Mouse (Mus musculus) myocyte (in vitro differentiated cells): ENCODE measurements around the gene Tspan18. TPM values are rescaled to one million over a fixed set of nuclear protein-coding genes. Genes with fewer than 3 reads are reported as not detected.

Experiments used
- H3K27me3 ChIP-seq: one replicate; pipeline ENCODE4 v1.6.1; 2011; ENCODE audit not compliant: control insufficient read depth, insufficient read depth, insufficient read length
- H3K36me3 ChIP-seq: one replicate; pipeline ENCODE4 v1.6.1; 2011; ENCODE audit not compliant: control insufficient read depth, insufficient read depth
- H3K4me2 ChIP-seq: one replicate; pipeline ENCODE4 v1.6.1; 2011; ENCODE audit warnings: low read depth, control low read depth
- H3K4me3 ChIP-seq: one replicate; pipeline ENCODE4 v1.5.1; 2011; ENCODE audit warnings: mild to moderate bottlenecking, control low read depth, moderate library complexity
- H3K79me2 ChIP-seq: one replicate; pipeline ENCODE4 v1.6.1; 2011; ENCODE audit not compliant: control insufficient read depth, insufficient read depth
- H3ac ChIP-seq: one replicate; pipeline ENCODE4 v1.6.1; 2011; ENCODE audit not compliant: control insufficient read depth, insufficient read length
- CEBPB ChIP-seq: IDR thresholded peaks from 2 replicates; pipeline ENCODE4 v1.6.1; 2011; ENCODE audit warnings: mild to moderate bottlenecking, moderate library complexity; ENCODE audit not compliant: poor library complexity, insufficient read depth, severe bottlenecking
- E2F4 ChIP-seq: IDR thresholded peaks from one replicate; pipeline ENCODE4 v1.6.1; 2011; ENCODE audit warnings: mild to moderate bottlenecking, control low read depth, moderate library complexity; ENCODE audit not compliant: insufficient read depth
- MAX ChIP-seq: IDR thresholded peaks from one replicate; pipeline ENCODE4 v1.6.1; 2011; ENCODE audit warnings: low read depth, mild to moderate bottlenecking, control low read depth
- MYOD1 ChIP-seq, 3 experiments: IDR thresholded peaks; one replicate each; pipeline ENCODE4 v1.6.1; 2011; ENCODE audit warnings: control low read depth in 2 of 3, low read depth in 2 of 3, mild to moderate bottlenecking in 2 of 3, moderate library complexity in 1 of 3; ENCODE audit not compliant: insufficient read length in 2 of 3, control insufficient read depth in 1 of 3
- MYOG ChIP-seq, 3 experiments: IDR thresholded peaks; one replicate each; pipeline ENCODE4 v1.6.1; 2011; ENCODE audit warnings: control low read depth in 2 of 3, low read depth in 2 of 3, mild to moderate bottlenecking in 2 of 3; ENCODE audit not compliant: insufficient read length in 2 of 3, control insufficient read depth in 1 of 3, insufficient read depth in 1 of 3
- POLR2A ChIP-seq: IDR thresholded peaks from one replicate; pipeline ENCODE4 v1.6.1; 2011; ENCODE audit warnings: low read depth, mild to moderate bottlenecking, control low read depth, moderate library complexity; ENCODE audit not compliant: insufficient read length
- POLR2AphosphoS2 ChIP-seq: IDR thresholded peaks from one replicate; pipeline ENCODE4 v1.6.1; 2011; ENCODE audit warnings: low read depth, control low read depth; ENCODE audit not compliant: insufficient read length
- REST ChIP-seq: IDR thresholded peaks from one replicate; pipeline ENCODE4 v1.6.1; 2011; ENCODE audit warnings: mild to moderate bottlenecking, control low read depth, moderate library complexity; ENCODE audit not compliant: insufficient read depth, insufficient read length
- SRF ChIP-seq: IDR thresholded peaks from one replicate; pipeline ENCODE4 v1.6.1; 2011; ENCODE audit warnings: low read depth; ENCODE audit not compliant: control insufficient read depth, insufficient read length
- TCF12 ChIP-seq: IDR thresholded peaks from one replicate; pipeline ENCODE4 v1.6.1; 2011; ENCODE audit warnings: mild to moderate bottlenecking, control low read depth; ENCODE audit not compliant: poor library complexity, insufficient read depth, severe bottlenecking
- TCF3 ChIP-seq: IDR thresholded peaks from one replicate; pipeline ENCODE4 v1.6.1; 2011; ENCODE audit warnings: low read depth, control low read depth; ENCODE audit not compliant: insufficient read length
- USF1 ChIP-seq: IDR thresholded peaks from one replicate; pipeline ENCODE4 v1.6.1; 2011; ENCODE audit warnings: low read depth, mild to moderate bottlenecking, control low read depth, moderate library complexity
- polyA plus RNA-seq: library from polyadenylated mRNA; unstranded; fragments of >200 nt; fragmentation: generic; extraction: Trizol; gene quantifications from one replicate; pipeline ENCODE4 v1.2.1, GENCODE M21; 2012; ENCODE audit warnings: missing spikeins

Tspan18 gene
- polyA plus RNA-seq, 1 experiment: 0.02 TPM

DNA sequence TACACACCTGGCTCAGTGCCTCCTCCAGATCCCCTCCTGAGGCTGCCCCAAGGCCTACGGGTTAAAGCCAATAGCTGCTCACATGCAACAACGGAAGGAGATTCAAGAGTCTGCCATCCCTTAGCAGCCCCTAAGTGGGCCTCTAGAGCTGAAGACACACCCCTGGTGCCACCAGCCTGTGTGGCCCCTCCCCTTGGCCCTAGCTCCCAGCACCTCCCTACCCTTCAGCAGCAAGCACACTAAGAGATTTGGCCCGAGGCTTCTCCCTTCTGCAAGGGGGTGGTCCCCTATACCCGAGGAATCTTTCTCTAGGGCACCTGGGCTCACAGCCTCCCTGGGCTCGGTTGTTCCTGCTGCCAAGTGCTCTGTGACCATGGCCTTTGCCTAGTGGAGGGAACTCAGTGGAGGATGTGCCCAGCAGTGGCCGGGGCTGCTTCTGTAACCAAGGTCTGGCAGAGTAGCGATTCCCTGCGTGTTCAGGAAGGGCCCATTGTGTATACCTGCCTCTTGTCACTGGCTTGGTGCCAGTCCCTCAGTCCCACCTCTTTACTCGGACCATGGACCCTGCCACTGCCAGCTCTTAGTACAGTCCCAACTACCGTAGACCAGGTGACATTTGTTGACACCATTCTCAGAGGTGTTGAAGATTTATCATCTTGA lies 133.5 kb downstream of the Tspan18 start:
- H3K36me3 ChIP-seq: no peaks in the 10 kb centered on the region
- TF ChIP-seq E2F4 (no peak), CEBPB (no peak)
- no peak overlapping the region for H3K4me2 ChIP-seq
- no peak overlapping the region for H3K4me3 ChIP-seq
- H3K27me3 ChIP-seq: peaks cover 18% of the 10 kb centered on the region
- H3ac ChIP-seq: no peak overlapping the region
- no peaks in the 10 kb centered on the region for H3K79me2 ChIP-seq

DNA sequence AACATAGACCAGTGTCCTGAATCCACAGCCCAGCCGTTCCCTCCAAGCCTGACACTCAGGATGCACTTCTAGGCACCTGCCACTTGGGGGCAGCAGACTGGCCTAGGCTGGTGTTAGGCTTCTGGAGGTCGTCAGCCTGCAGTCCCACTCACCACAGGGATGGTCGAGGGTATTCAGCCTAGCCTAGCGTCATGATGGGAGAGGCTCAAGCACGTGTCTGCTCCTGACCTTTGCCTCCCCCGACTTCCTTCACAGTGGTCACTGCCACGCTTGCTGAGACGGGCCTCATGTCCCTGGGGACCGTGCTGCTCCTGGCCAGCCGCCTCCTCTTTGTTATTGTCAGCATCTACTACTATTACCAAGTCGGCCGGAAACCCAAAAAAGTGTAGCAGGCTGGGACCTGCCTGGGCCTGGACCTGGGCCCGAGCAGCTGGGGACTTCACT lies 134.8 kb downstream of the Tspan18 start:
- no peak overlapping the region for H3K4me3 ChIP-seq
- no peak for TF ChIP-seq REST
- TF ChIP-seq TCF12: no peak
- TF ChIP-seq TCF3: no peak
- TF ChIP-seq POLR2AphosphoS2: no peak
- no peak for TF ChIP-seq MYOG (IDR thresholded peaks at IDR 0.05; ENCODE audit: control insufficient read depth in 1 of 3, insufficient read depth in 1 of 3, insufficient read length in 2 of 3, low read depth in 2 of 3)
- no peak for TF ChIP-seq CEBPB
- no peak for TF ChIP-seq MAX
- no peak for TF ChIP-seq POLR2A
- no peak for TF ChIP-seq E2F4

DNA sequence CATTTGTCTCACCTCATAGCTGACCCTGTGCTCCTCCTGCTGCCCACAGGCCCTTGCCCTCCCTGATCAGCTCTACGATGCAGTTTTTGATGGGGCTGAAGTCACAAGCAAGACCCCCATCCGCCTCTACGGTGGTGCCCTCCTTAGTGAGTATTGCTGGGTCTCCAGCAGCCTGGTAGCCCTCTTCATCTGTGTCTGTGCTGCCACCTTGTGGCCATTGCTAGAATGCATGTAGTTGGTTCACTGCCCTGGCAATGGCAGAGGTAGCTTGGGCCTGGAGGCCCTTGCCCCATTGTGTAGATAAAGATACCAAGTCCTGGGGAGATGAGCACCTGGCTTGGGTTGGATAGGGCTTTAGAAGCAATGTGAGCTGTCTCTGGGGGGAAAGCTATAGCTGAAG lies 135.5 kb downstream of the Tspan18 start:
- Histone ChIP-seq H3ac (no peak overlapping the region), H3K4me2 (no peak overlapping the region), H3K36me3 (no peaks in the 10 kb centered on the region), H3K27me3 (peaks cover 11% of the 10 kb centered on the region), H3K79me2 (no peaks in the 10 kb centered on the region), H3K4me3 (no peak overlapping the region)
- TF ChIP-seq CEBPB (no peak), MYOG (IDR thresholded peaks at IDR 0.05; ENCODE audit: control insufficient read depth in 1 of 3, insufficient read depth in 1 of 3, insufficient read length in 2 of 3, low read depth in 2 of 3) (no peak), SRF (no peak), MYOD1 (IDR thresholded peaks at IDR 0.05; ENCODE audit: control insufficient read depth in 1 of 3, insufficient read length in 2 of 3, low read depth in 2 of 3) (no peak), TCF3 (no peak), MAX (no peak), POLR2AphosphoS2 (no peak), POLR2A (no peak), E2F4 (no peak), REST (no peak), TCF12 (no peak), USF1 (no peak)

More for the DNA sequence above, 134.8 kb downstream of the Tspan18 start:
- peaks cover 10% of the 10 kb centered on the region for H3K27me3 ChIP-seq
- H3K79me2 ChIP-seq: no peaks in the 10 kb centered on the region
- H3K36me3 ChIP-seq: no peaks in the 10 kb centered on the region
- H3K4me2 ChIP-seq: no peak overlapping the region
- no peak overlapping the region for H3ac ChIP-seq

DNA sequence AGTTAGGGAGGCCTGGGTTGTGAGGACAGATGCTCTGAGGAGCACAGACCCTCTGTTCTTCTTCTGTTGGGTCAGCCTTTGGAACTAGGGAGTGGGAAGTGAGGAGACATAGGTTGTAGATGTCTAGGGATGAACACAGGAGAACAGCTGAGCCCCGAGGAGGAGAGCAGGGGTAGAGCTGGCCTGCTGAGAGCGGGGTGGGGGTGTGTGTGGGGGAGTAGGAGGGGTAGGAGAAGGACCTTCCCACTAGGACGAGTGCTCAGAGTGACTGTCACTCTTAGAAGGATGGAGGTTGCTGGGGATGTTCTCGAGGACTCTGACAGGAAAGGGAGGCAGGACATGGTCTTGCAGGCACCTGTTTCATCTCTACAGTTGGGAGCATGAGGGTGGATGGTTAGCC lies 140.5 kb downstream of the Tspan18 start:
- H3K36me3 ChIP-seq: no peaks in the 10 kb centered on the region
- H3K4me2 ChIP-seq: no peak overlapping the region
- H3K4me3 ChIP-seq: no peak overlapping the region
- TF ChIP-seq REST (no peak), SRF (no peak)
- H3ac ChIP-seq: no peak overlapping the region
- H3K27me3 ChIP-seq: peaks cover 20% of the 10 kb centered on the region
- no peaks in the 10 kb centered on the region for H3K79me2 ChIP-seq

DNA sequence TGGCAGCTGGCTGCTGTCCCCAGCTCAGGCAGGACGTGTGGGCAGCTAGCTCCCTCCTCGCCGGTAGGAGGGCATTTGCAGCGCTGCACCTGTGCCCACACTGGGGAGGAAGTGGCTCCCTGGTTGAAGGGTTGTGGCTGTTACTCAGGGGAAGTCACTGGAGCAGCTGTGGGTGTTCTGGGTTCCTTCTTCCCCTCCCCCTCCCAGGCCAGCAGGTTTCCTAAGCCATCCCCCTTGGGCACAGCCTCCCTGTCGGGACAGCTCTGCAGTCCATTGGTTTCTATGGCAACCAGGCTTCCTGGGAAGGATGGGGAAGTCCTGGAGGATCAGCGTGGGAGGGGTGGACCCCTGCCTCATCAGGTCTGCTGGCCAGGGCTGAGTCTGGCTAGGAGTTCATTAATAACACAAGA lies 141.6 kb downstream of the Tspan18 start:
- peaks cover 31% of the 10 kb centered on the region for H3K27me3 ChIP-seq
- H3K79me2 ChIP-seq: no peaks in the 10 kb centered on the region
- no peak overlapping the region for H3ac ChIP-seq
- no peak overlapping the region for H3K4me2 ChIP-seq
- peak in 2 of 3 experiments; percentile 65 to 88 for TF ChIP-seq MYOG (IDR thresholded peaks at IDR 0.05; ENCODE audit: control insufficient read depth in 1 of 3, insufficient read depth in 1 of 3, insufficient read length in 2 of 3, low read depth in 2 of 3)
- no peak for TF ChIP-seq POLR2AphosphoS2
- peak in 2 of 3 experiments; percentile 48 to 86 for TF ChIP-seq MYOD1 (IDR thresholded peaks at IDR 0.05; ENCODE audit: control insufficient read depth in 1 of 3, insufficient read length in 2 of 3, low read depth in 2 of 3)
- TF ChIP-seq CEBPB: no peak
- TF ChIP-seq SRF: no peak
- TF ChIP-seq USF1: no peak
- TF ChIP-seq TCF3: peak; percentile 18
- no peak for TF ChIP-seq E2F4
- no peaks in the 10 kb centered on the region for H3K36me3 ChIP-seq
- no peak overlapping the region for H3K4me3 ChIP-seq
